Mouse (Mus musculus) bone marrow, adult 2 months (tissue): Measurements from ENCODE around the gene Ip6k1. TPM values are rescaled to one million over a fixed set of nuclear protein-coding genes. Genes with fewer than 3 reads are reported as not detected.

Experiments used
- H3K27ac ChIP-seq: fragments of 200-500 bp; 2 replicates; pipeline ENCODE4 v1.5.1; 2012; ENCODE audit warnings: low read depth, mild to moderate bottlenecking, control low read depth, inconsistent platforms, low read length; ENCODE audit not compliant: control insufficient read depth, poor library complexity, insufficient read depth
- H3K4me1 ChIP-seq: fragments of 200-500 bp; 2 replicates; pipeline ENCODE4 v1.6.1; 2011; ENCODE audit warnings: low read length; ENCODE audit not compliant: control insufficient read depth, insufficient read depth
- H3K4me3 ChIP-seq: fragments of 200-500 bp; replicated peaks from 2 replicates; pipeline ENCODE3; 2011; ENCODE audit warnings: mild to moderate bottlenecking, low read depth, low read length, control low read depth; ENCODE audit not compliant: control insufficient read depth
- CTCF ChIP-seq: fragments of 200-500 bp; IDR thresholded peaks from 2 replicates; pipeline ENCODE4 v1.5.1; 2011; ENCODE audit warnings: low read length, control low read depth; ENCODE audit not compliant: control insufficient read depth, insufficient read depth
- POLR2A ChIP-seq: fragments of 200-500 bp; IDR thresholded peaks from 2 replicates; pipeline ENCODE4 v1.6.1; 2011; ENCODE audit warnings: low read depth, mild to moderate bottlenecking, control low read depth, low read length, borderline replicate concordance; ENCODE audit not compliant: control insufficient read depth
- WGBS: fragments of 180-500 bp; shearing (Covaris S2); methylation state at CpG from one replicate; pipeline ENCODE4 v1.1.7; 2018; 5-methylcytosine and 5-hydroxymethylcytosine counted together
- polyA plus RNA-seq: library from polyadenylated mRNA; stranded (reverse); fragments of >200 nt; gene quantifications from 2 replicates; pipeline ENCODE4 v1.2.4, GENCODE M21; 2011; ENCODE audit warnings: low replicate concordance; ENCODE audit not compliant: missing spikeins, insufficient read depth, insufficient read length

Gene Ip6k1
- polyA plus RNA-seq, 1 experiment = 99.5 TPM

DNA sequence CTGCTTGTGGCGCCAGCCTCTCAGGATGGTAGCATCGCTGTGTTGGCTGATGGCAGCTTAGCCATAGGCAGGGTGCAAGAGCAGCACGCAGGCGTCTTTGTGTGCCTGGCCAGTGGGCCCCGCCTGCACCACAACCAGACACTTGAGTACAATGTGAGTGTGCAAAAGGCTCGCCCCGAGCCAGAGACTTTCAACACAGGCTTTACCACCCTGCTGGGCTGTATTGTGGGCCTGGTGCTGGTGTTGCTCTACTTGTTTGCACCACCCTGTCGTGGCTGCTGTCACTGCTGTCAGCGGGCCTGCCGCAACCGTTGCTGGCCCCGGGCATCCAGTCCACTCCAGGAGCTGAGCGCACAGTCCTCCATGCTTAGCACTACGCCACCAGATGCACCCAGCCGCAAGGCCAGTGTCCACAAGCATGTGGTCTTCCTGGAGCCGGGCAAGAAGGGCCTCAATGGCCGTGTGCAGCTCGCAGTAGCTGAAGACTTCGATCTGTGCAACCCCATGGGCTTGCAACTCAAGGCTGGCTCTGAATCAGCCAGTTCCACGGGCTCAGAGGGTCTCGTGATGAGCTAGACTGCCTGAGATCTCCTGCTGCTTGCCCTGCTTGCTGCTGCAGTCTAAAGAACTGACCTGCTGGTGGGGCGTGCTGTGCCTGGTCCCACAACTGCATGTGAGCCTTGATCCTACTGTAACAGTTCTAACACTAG is 52.2 kb downstream of the Ip6k1 start:
- H3K27ac ChIP-seq = no peak overlapping the region; the same call in 1 of the 2 replicates
- TF ChIP-seq CTCF = no peak
- no peak for TF ChIP-seq POLR2A
- H3K4me3 ChIP-seq = no peak overlapping the region
- 92% methylated on average over 22 of the region's 22 CpGs for WGBS
- peaks cover 3% of the 10 kb centered on the region for H3K4me1 ChIP-seq

DNA sequence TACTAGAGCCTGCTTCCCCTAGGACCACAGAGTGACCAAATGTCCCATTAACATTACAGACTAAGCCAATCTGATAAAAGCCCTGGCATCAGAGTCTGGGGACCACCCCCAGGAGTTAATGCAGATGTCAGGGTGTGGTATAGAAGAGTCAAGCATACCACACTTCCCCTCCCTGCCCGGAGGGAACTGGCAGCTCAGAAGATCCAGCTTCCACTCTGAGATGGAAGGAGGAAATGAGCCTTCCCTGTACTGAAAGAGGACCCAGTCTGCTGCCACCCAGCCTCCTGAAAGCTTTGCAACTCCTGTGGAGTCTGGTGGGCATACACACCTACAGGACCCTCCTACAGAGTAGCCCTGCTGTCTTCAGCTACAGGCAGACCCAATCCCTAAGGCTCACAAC is 52.8 kb downstream of the Ip6k1 start:
- Histone ChIP-seq H3K27ac (no peak overlapping the region), H3K4me1 (peaks cover 3% of the 10 kb centered on the region), H3K4me3 (no peak overlapping the region)
- TF ChIP-seq CTCF = no peak
- TF ChIP-seq POLR2A = no peak
- 32% methylated on average over 1 of the region's 1 CpGs for WGBS

DNA sequence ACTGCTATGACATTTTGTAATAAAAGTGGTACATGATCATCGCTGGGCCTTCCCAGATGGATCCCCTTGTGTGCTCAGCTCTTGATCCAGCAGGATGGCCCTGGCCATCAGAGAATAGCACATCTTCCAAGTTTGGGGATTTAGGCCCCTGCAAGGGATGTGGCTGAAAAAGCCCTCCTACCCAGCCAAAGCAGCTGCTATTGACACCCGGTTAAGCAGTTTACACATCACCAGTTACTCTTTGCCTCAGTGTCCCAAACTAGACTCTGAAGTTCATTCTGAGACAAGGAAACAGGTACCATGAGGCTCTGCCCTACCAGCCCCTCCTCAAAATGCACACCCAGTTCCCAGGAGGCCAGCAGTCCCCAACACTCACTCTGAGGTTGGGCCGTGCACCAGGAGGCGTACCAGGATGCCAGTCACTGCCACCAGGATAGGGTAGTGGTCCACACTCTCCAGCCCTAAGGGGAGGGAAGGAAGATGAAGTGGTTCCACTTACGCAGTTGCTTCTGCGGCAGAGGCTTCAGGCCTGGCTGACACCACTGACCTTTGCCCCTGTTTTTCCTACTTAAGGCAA is 53.4 kb downstream of the Ip6k1 start:
- H3K4me3 ChIP-seq = no peak overlapping the region
- no peak overlapping the region for H3K27ac ChIP-seq
- WGBS = 96% methylated on average over 6 of the region's 6 CpGs
- no peak for TF ChIP-seq CTCF
- TF ChIP-seq POLR2A = no peak
- H3K4me1 ChIP-seq = peaks cover 3% of the 10 kb centered on the region

DNA sequence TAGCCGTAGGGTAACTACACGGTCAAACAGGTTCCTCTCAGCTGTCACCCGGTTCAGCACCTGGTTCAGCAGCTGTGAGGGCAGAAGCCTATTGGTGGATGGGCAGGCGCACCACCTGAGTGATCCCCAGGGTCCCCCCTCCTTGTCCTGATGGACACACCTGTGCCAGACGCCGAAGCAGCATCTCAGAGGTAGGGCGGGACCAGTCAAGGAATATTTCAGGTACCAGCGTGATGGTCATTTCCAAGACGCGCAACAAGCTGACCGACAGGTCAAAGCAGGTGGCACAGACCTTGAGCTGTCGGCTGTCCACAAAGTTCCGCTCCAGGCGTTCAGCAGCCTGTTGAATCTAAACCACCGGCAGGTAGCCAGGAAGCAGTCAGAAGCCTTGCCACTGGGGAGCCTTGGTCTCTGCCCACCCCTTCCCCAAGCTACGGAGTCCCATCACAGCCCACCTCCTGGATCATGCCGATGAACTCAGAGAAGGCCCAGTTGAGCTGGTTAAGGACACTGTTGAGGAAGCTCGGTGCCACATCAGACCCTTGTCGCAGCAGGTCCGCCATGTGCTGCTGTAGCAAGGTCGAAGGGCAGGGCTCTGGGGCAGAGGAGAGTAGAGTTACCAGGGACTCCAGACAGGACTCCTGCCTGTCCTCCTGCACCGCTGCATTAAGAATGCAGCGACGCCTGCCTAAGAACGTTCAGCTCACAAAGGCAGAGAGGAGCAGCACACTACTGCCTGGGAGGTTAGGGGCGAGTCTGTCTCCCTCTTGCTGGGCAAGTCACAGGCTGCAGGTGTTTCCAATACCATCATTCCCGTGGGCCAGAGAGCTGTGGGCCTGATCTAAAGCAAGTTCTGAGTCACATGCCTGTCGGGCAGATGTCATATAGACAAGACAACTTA is 54.3 kb downstream of the Ip6k1 start:
- TF ChIP-seq POLR2A = no peak
- no peak for TF ChIP-seq CTCF
- Histone ChIP-seq H3K4me1 (peaks cover 3% of the 10 kb centered on the region), H3K27ac (no peak overlapping the region), H3K4me3 (no peak overlapping the region)
- WGBS = 94% methylated on average over 28 of the region's 28 CpGs

DNA sequence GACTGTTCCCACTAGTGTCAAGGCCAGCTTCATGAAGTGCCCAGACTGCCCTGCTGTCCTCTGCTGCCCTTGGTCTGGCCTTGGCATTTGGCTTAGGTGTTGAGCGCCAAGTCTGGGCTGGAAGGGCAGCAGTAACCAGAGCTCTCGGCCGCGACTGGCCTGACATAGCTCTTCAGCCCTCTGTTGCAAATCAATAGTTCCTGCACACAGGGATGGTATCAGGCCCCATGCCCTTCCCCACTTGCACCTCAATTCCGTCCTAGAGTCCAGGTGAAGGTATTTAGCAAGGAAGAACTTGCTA is 54.9 kb downstream of the Ip6k1 start:
- TF ChIP-seq CTCF = no peak
- TF ChIP-seq POLR2A = no peak
- H3K4me3 ChIP-seq = no peak overlapping the region
- WGBS = 91% methylated on average over 5 of the region's 5 CpGs
- H3K4me1 ChIP-seq = peaks cover 3% of the 10 kb centered on the region
- H3K27ac ChIP-seq = no peak overlapping the region

DNA sequence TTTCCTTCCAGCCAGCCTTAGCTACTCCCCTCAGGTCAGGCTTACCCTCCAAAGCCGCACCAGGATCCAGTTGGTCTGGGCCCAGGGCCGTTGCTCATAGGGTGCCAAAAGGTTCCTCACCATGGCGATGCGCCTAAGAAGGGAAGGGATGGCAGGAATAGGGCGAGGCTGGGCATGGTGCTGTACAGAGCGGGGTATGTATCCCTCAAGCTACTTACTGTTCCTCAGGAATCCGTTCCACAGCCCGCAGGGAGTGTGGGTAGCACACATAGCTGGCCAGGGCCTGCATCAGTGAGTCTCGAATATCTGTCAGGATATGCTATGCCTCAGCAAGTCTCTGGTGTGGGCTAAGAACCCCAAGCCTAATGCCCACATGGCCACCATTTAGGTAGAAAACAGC is 56.0 kb downstream of the Ip6k1 start:
- H3K27ac ChIP-seq = no peak overlapping the region
- 94% methylated on average over 9 of the region's 9 CpGs for WGBS
- H3K4me3 ChIP-seq = no peak overlapping the region
- peaks cover under 1% of the 10 kb centered on the region for H3K4me1 ChIP-seq
- TF ChIP-seq POLR2A = no peak
- TF ChIP-seq CTCF = no peak

DNA sequence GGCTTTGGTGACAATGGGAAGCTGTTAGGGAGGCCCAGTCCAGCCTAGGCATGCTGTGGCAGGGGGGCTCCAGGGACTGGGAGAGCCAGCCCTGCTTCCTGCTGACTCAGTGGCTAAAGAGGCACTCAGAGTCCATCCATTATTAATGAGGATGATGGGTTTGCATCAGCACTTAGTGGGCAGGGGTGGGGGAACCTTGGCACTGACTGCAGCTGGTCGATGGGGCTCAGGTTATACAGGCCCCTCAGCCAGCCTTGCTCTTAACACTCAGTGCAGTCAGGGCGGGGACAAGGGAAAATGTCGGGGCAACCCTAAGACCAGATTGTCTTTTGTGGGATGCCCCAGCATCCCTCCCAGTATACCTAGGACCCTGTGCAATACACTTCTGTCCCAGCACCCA is 59.8 kb downstream of the Ip6k1 start:
- WGBS = 94% methylated on average over 3 of the region's 3 CpGs
- Histone ChIP-seq H3K27ac (no peak overlapping the region), H3K4me3 (no peak overlapping the region), H3K4me1 (no peaks in the 10 kb centered on the region; the same call in 1 of the 2 replicates)
- TF ChIP-seq POLR2A (no peak), CTCF (no peak)

DNA sequence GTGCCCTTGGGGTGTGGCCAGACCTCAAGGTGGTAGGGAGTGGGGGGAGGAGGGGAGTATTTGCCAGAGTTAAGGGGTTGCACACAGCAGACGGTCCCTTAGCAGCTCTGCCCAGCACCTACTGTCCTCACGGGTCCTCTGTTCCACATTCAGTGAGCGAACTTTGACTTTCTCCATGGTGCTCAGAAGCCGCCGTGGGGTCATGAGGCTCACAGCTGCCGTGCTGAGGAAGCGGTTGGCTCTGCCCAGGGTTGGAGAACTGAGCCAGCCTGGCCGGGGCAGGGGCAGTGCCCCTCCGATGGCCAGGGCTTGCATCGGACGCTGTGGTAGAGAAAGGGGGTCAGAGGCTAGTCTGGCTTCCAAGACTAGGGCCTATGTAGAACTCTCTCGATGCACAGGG is 61.1 kb downstream of the Ip6k1 start:
- no peak overlapping the region for H3K27ac ChIP-seq
- WGBS = 90% methylated on average over 12 of the region's 12 CpGs
- H3K4me3 ChIP-seq = no peak overlapping the region
- H3K4me1 ChIP-seq = no peaks in the 10 kb centered on the region; the same call in 1 of the 2 replicates
- TF ChIP-seq POLR2A (no peak), CTCF (no peak)
